Mouse (Mus musculus) testis, postnatal 10 days (tissue): ENCODE measurements at regions not wholly inside any gene's neighbourhood (a gene's known extent, or its start where the extent isn't known, plus 50 kb on each side); places are given as distances from the start of the nearest gene placed in this dataset.
"Not testable (repeated sequence)": the region's sequence is repeated elsewhere in the genome, so short reads cannot be mapped to it uniquely, and the experiment has no call there.

ENCODE experiments used
- DNase-seq: peaks from one replicate; pipeline ENCODE4 v3.0.0; 2021; ENCODE audit warnings: low spot score

GRCm38 (mm10) chr5:97831421-97831820 is 199.4 kb downstream of the Antxr2 start:
- no peak for DNase-seq

- no peak for DNase-seq
Observed at GRCm38 (mm10) chr5:97817485-97817884, 213.4 kb downstream of the Antxr2 start.

- DNase-seq: no peak
Observed at GRCm38 (mm10) chr5:97815357-97815756, 215.5 kb downstream of the Antxr2 start.

GRCm38 (mm10) chr5:97814700-97815099 is 216.1 kb downstream of the Antxr2 start:
- DNase-seq: no peak

- no peak for DNase-seq
Observed at GRCm38 (mm10) chr5:97812611-97813350, 218.1 kb downstream of the Antxr2 start.

GRCm38 (mm10) chr5:97809007-97809406 is 221.8 kb downstream of the Antxr2 start:
- no peak for DNase-seq

GRCm38 (mm10) chr5:97807171-97807570 is 223.7 kb downstream of the Antxr2 start:
- no peak for DNase-seq

GRCm38 (mm10) chr5:97806754-97807153 is 224.1 kb downstream of the Antxr2 start:
- DNase-seq: no peak

- DNase-seq: no peak
Observed at GRCm38 (mm10) chr5:97800017-97800416, 230.8 kb downstream of the Antxr2 start.

- no peak for DNase-seq
Observed at GRCm38 (mm10) chr5:97788175-97788574, 242.7 kb downstream of the Antxr2 start.

GRCm38 (mm10) chr5:97787001-97787400 is 243.8 kb downstream of the Antxr2 start:
- DNase-seq: no peak

GRCm38 (mm10) chr5:97775100-97775499 is 255.7 kb downstream of the Antxr2 start:
- DNase-seq: not testable (repeated sequence)

GRCm38 (mm10) chr5:97773451-97773850 is 257.4 kb downstream of the Antxr2 start:
- not testable (repeated sequence) for DNase-seq

GRCm38 (mm10) chr5:97737339-97737738 is 280.5 kb upstream of the Gk2 start:
- no peak for DNase-seq

GRCm38 (mm10) chr5:97730920-97731319 is 274.1 kb upstream of the Gk2 start:
- no peak for DNase-seq

- not testable (repeated sequence) for DNase-seq
Observed at GRCm38 (mm10) chr5:97719364-97719763, 262.5 kb upstream of the Gk2 start.

- no peak for DNase-seq
Observed at GRCm38 (mm10) chr5:97705270-97705669, 248.4 kb upstream of the Gk2 start.

- DNase-seq: no peak
Observed at GRCm38 (mm10) chr5:97700507-97700906, 243.7 kb upstream of the Gk2 start.

- peak; percentile 42 for DNase-seq
Observed at GRCm38 (mm10) chr5:97697581-97698134, 240.8 kb upstream of the Gk2 start.

- DNase-seq: no peak
Observed at GRCm38 (mm10) chr5:97693333-97693940, 236.6 kb upstream of the Gk2 start.

- DNase-seq: no peak
Observed at GRCm38 (mm10) chr5:97685443-97685842, 228.6 kb upstream of the Gk2 start.

- no peak for DNase-seq
Observed at GRCm38 (mm10) chr5:97684592-97685258, 227.9 kb upstream of the Gk2 start.

- DNase-seq: no peak
Observed at GRCm38 (mm10) chr5:97669726-97670125, 212.9 kb upstream of the Gk2 start.
